Mouse (Mus musculus) Muller cell, postnatal 12 days (primary cell): ENCODE data around the gene Iqsec1.
"Not testable (repeated sequence)": the region's sequence is repeated elsewhere in the genome, so short reads cannot be mapped to it uniquely, and the experiment has no call there.

ENCODE experiments used
- DNase-seq: peaks from one replicate; pipeline ENCODE4 v3.0.0-alpha.2; 2015; ENCODE audit errors: inconsistent ontology term

Iqsec1 gene

GRCm38 (mm10) chr6:90663736-90664135 is 324.7 kb downstream of the Iqsec1 start:
- no peak for DNase-seq

GRCm38 (mm10) chr6:90662148-90662547 is 326.3 kb downstream of the Iqsec1 start:
- no peak for DNase-seq

- no peak for DNase-seq
Measured at GRCm38 (mm10) chr6:90661029-90661399, 327.5 kb downstream of the Iqsec1 start.

GRCm38 (mm10) chr6:90660398-90661028 is 328.0 kb downstream of the Iqsec1 start:
- DNase-seq: no peak

GRCm38 (mm10) chr6:90659913-90660312 is 328.6 kb downstream of the Iqsec1 start:
- DNase-seq: no peak

- DNase-seq: not testable (repeated sequence)
Measured at GRCm38 (mm10) chr6:90656344-90656850, 332.1 kb downstream of the Iqsec1 start.

- DNase-seq: peak; percentile 11
Measured at GRCm38 (mm10) chr6:90653736-90654135, 334.7 kb downstream of the Iqsec1 start.

GRCm38 (mm10) chr6:90650634-90651033 is 337.9 kb downstream of the Iqsec1 start:
- DNase-seq: no peak

- DNase-seq: no peak
Measured at GRCm38 (mm10) chr6:90649279-90649678, 339.2 kb downstream of the Iqsec1 start.

- no peak for DNase-seq
Measured at GRCm38 (mm10) chr6:90648391-90648790, 340.1 kb downstream of the Iqsec1 start.

- no peak for DNase-seq
Measured at GRCm38 (mm10) chr6:90644965-90645364, 343.5 kb downstream of the Iqsec1 start.

GRCm38 (mm10) chr6:90643057-90643456 is 345.4 kb downstream of the Iqsec1 start:
- DNase-seq: no peak

GRCm38 (mm10) chr6:90635611-90636010 is 352.9 kb downstream of the Iqsec1 start:
- no peak for DNase-seq

- DNase-seq: no peak
Measured at GRCm38 (mm10) chr6:90635081-90635480, 353.4 kb downstream of the Iqsec1 start.

GRCm38 (mm10) chr6:90632526-90632925 is 356.0 kb downstream of the Iqsec1 start:
- DNase-seq: not testable (repeated sequence)

- DNase-seq: no peak
Measured at GRCm38 (mm10) chr6:90630427-90630826, 358.1 kb downstream of the Iqsec1 start.

GRCm38 (mm10) chr6:90629506-90629905 is 359.0 kb downstream of the Iqsec1 start:
- no peak for DNase-seq

- no peak for DNase-seq
Measured at GRCm38 (mm10) chr6:90627556-90627955, 360.9 kb downstream of the Iqsec1 start.

- no peak for DNase-seq
Measured at GRCm38 (mm10) chr6:90625207-90625994, 363.1 kb downstream of the Iqsec1 start.

GRCm38 (mm10) chr6:90624733-90625132 is 363.8 kb downstream of the Iqsec1 start:
- no peak for DNase-seq

GRCm38 (mm10) chr6:90624184-90624583 is 364.3 kb downstream of the Iqsec1 start:
- no peak for DNase-seq

GRCm38 (mm10) chr6:90623456-90623836 is 365.0 kb downstream of the Iqsec1 start:
- DNase-seq: no peak
